Mouse (Mus musculus) neural tube, embryonic 11.5 days (tissue): ENCODE measurements at regions not wholly inside any gene's neighbourhood (a gene's known extent, or its start where the extent isn't known, plus 50 kb on each side); places are given as distances from the start of the nearest gene placed in this dataset.

Experiments used
- ATAC-seq: fragments of 200-750 bp; cut with Nextera tagmentation; 2 replicates; pipeline ENCODE4 v1.8.0; 2017; ENCODE audit warnings: moderate number of reproducible peaks, mild to moderate bottlenecking, moderate TSS enrichment, moderate library complexity; ENCODE audit not compliant: insufficient read depth, low FRiP score, low TSS enrichment
- DNase-seq: peaks from one replicate; pipeline ENCODE4 v3.0.0-alpha.2; 2015; ENCODE audit warnings: low spot score
- H3K27ac ChIP-seq: fragments of 300-500 bp; sonication (generic); 2 replicates; pipeline ENCODE4 v1.5.1; 2014; ENCODE audit warnings: low read depth, mild to moderate bottlenecking, low read length
- H3K27me3 ChIP-seq: fragments of 300-500 bp; sonication (generic); 2 replicates; pipeline ENCODE4 v1.6.1; 2014; ENCODE audit warnings: mild to moderate bottlenecking, low read length, mixed read lengths; ENCODE audit not compliant: control insufficient read depth, insufficient read depth
- H3K36me3 ChIP-seq: fragments of 300-500 bp; sonication (generic); 2 replicates; pipeline ENCODE4 v1.6.1; 2014; ENCODE audit warnings: mild to moderate bottlenecking, low read length, moderate library complexity, mixed read lengths; ENCODE audit not compliant: control insufficient read depth, insufficient read depth
- H3K4me1 ChIP-seq: fragments of 300-500 bp; sonication (generic); 2 replicates; pipeline ENCODE4 v1.6.1; 2014; ENCODE audit warnings: low read length, mixed read lengths; ENCODE audit not compliant: control insufficient read depth, insufficient read depth
- H3K4me2 ChIP-seq: fragments of 300-500 bp; sonication (generic); 2 replicates; pipeline ENCODE4 v1.6.1; 2014; ENCODE audit warnings: low read depth, mild to moderate bottlenecking, moderate library complexity
- H3K4me3 ChIP-seq: fragments of 300-500 bp; sonication (generic); 2 replicates; pipeline ENCODE4 v1.5.1; 2014; ENCODE audit warnings: low read depth, low read length
- H3K9ac ChIP-seq: fragments of 300-500 bp; sonication (generic); 2 replicates; pipeline ENCODE4 v1.6.1; 2014; ENCODE audit warnings: mild to moderate bottlenecking, low read length
- H3K9me3 ChIP-seq: fragments of 300-500 bp; sonication (generic); 2 replicates; pipeline ENCODE4 v1.6.1; 2016; ENCODE audit warnings: low read length; ENCODE audit not compliant: control insufficient read depth
- WGBS: fragments of 180-500 bp; shearing (Covaris S2); extraction: QIAGEN DNeasy Blood & Tissue Kit; methylation state at CpG from one replicate; pipeline ENCODE4 v1.1.7; 2014; 5-methylcytosine and 5-hydroxymethylcytosine counted together

- WGBS: 65% methylated on average over 3 of the region's 3 CpGs
- Histone ChIP-seq H3K36me3 (no peaks in the 10 kb centered on the region), H3K9ac (no peak overlapping the region), H3K4me2 (no peak overlapping the region), H3K4me1 (no peaks in the 10 kb centered on the region), H3K27me3 (no peaks in the 10 kb centered on the region), H3K9me3 (no peaks in the 10 kb centered on the region), H3K27ac (no peak overlapping the region), H3K4me3 (no peak overlapping the region)
- ATAC-seq: no peak
- no peak for DNase-seq
Observed at GRCm38 (mm10) chr17:82516850-82517249, 698.2 kb upstream of the Pkdcc start.

DNA sequence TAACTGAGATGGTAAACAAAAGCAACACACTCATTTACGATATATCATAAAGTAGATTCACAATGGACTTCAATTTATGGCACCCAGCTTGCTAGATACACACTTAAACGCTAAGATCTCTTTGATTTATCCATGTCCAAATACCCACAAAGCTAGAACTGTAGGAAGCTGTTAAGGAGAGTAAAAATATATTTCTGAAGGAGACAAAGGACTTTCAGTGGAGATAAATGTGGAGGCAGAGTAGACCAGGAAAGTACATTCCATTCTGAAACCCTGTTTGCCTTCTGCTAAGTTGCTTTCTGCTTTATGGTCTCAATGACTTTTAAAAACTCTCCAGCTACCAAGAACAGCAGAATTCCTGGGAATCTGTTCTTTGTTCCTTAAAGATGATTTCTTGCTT, 701.3 kb upstream of the Pkdcc start:
- Histone ChIP-seq H3K4me1 (no peaks in the 10 kb centered on the region), H3K9ac (no peak overlapping the region), H3K36me3 (no peaks in the 10 kb centered on the region), H3K27ac (no peak overlapping the region), H3K9me3 (no peaks in the 10 kb centered on the region), H3K27me3 (no peaks in the 10 kb centered on the region), H3K4me2 (no peak overlapping the region), H3K4me3 (no peak overlapping the region)
- DNase-seq (no peak), ATAC-seq (no peak)
- WGBS: 40% methylated on average over 2 of the region's 2 CpGs

- Histone ChIP-seq H3K27ac (no peak overlapping the region), H3K4me3 (no peak overlapping the region), H3K27me3 (no peaks in the 10 kb centered on the region), H3K9ac (no peak overlapping the region), H3K36me3 (no peaks in the 10 kb centered on the region), H3K9me3 (no peaks in the 10 kb centered on the region), H3K4me1 (no peaks in the 10 kb centered on the region), H3K4me2 (no peak overlapping the region)
- WGBS: 90% methylated on average over 3 of the region's 3 CpGs
- DNase-seq (no peak), ATAC-seq (no peak)
Observed at GRCm38 (mm10) chr17:82504291-82504690, 710.8 kb upstream of the Pkdcc start.

GRCm38 (mm10) chr17:82485544-82485943, 729.5 kb upstream of the Pkdcc start:
- no peaks in the 10 kb centered on the region for H3K27me3 ChIP-seq
- no peak overlapping the region for H3K4me2 ChIP-seq
- 66% methylated on average over 3 of the region's 3 CpGs for WGBS
- no peak for ATAC-seq
- no peak overlapping the region for H3K4me3 ChIP-seq
- H3K9ac ChIP-seq: no peak overlapping the region
- no peaks in the 10 kb centered on the region for H3K9me3 ChIP-seq
- DNase-seq: no peak
- no peaks in the 10 kb centered on the region for H3K4me1 ChIP-seq
- no peak overlapping the region for H3K27ac ChIP-seq
- H3K36me3 ChIP-seq: no peaks in the 10 kb centered on the region

- WGBS: 85% methylated on average over 6 of the region's 6 CpGs
Observed at GRCm38 (mm10) chr17:82484609-82485008, 730.5 kb upstream of the Pkdcc start.

GRCm38 (mm10) chr17:82457972-82458371, 719.8 kb upstream of the Slc8a1 start:
- no peaks in the 10 kb centered on the region for H3K9me3 ChIP-seq
- no peak overlapping the region for H3K27ac ChIP-seq
- ATAC-seq: no peak

More at GRCm38 (mm10) chr17:82484609-82485008, 730.5 kb upstream of the Pkdcc start:
- ATAC-seq: no peak
- no peak for DNase-seq
- Histone ChIP-seq H3K27me3 (no peaks in the 10 kb centered on the region), H3K4me1 (no peaks in the 10 kb centered on the region), H3K27ac (no peak overlapping the region), H3K4me3 (no peak overlapping the region), H3K36me3 (no peaks in the 10 kb centered on the region), H3K4me2 (no peak overlapping the region), H3K9ac (no peak overlapping the region), H3K9me3 (no peaks in the 10 kb centered on the region)

DNA sequence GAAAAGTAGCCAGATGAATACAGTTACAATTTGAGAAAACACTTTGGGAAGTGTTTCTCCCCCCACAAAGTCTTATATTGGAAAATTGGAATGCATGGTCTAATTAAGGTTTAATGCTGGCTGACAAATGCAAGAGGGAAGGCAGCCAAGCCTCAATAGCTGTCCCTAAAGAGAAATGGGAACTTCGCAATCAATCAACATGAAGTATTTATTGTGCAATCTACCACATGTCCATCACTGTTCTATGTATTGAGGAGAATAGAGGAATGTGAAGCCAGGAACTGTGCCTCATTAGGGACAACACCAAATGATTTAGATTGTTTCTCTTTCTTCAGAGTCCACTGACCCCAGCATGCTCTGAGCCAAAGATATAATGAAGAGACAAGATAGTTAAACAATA, 715.7 kb upstream of the Slc8a1 start:
- ATAC-seq (no peak), DNase-seq (no peak)
- no peak overlapping the region for H3K4me2 ChIP-seq
- H3K27ac ChIP-seq: no peak overlapping the region
- WGBS: 58% methylated on average over 1 of the region's 1 CpGs
- H3K4me1 ChIP-seq: 0 out of 2 replicates have a peak, but pooled peaks cover 3% of the 10 kb centered on the region
- H3K9me3 ChIP-seq: no peaks in the 10 kb centered on the region
- H3K4me3 ChIP-seq: no peak overlapping the region
- no peak overlapping the region for H3K9ac ChIP-seq
- H3K27me3 ChIP-seq: no peaks in the 10 kb centered on the region
- no peaks in the 10 kb centered on the region for H3K36me3 ChIP-seq

More at GRCm38 (mm10) chr17:82457972-82458371, 719.8 kb upstream of the Slc8a1 start:
- WGBS: 87% methylated on average over 5 of the region's 5 CpGs
- Histone ChIP-seq H3K4me3 (no peak overlapping the region), H3K9ac (no peak overlapping the region), H3K4me2 (no peak overlapping the region), H3K4me1 (0 out of 2 replicates have a peak, but pooled peaks cover 3% of the 10 kb centered on the region), H3K36me3 (no peaks in the 10 kb centered on the region), H3K27me3 (no peaks in the 10 kb centered on the region)
- no peak for DNase-seq

DNA sequence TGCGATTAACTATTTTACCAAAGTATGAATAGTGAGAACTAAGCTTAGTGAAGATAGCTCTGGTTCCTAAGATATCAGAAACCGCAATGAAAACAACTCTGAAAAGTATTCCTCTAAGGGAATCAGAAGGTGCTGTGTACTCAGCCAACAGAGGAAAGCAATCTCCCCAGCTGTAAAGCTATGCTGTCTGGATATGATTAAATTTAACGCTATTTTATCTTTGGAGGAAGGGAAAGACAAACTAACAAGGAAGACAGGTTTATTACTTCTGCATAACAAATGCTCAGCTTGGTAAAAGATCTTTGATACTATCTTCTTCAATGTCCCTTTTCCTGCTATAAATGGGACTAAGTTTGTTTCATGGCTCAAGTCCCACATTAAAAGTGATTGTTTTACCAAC, 700.9 kb upstream of the Slc8a1 start:
- no peaks in the 10 kb centered on the region for H3K36me3 ChIP-seq
- no peak overlapping the region for H3K4me2 ChIP-seq
- H3K4me3 ChIP-seq: no peak overlapping the region
- H3K9ac ChIP-seq: no peak overlapping the region
- H3K4me1 ChIP-seq: no peaks in the 10 kb centered on the region
- DNase-seq: no peak
- no peaks in the 10 kb centered on the region for H3K9me3 ChIP-seq
- H3K27ac ChIP-seq: no peak overlapping the region
- no peaks in the 10 kb centered on the region for H3K27me3 ChIP-seq
- no peak for ATAC-seq
- 87% methylated on average over 3 of the region's 3 CpGs for WGBS

GRCm38 (mm10) chr17:82437206-82437605, 699.0 kb upstream of the Slc8a1 start:
- Histone ChIP-seq H3K4me3 (no peak overlapping the region), H3K4me2 (no peak overlapping the region), H3K27me3 (no peaks in the 10 kb centered on the region), H3K36me3 (no peaks in the 10 kb centered on the region), H3K27ac (no peak overlapping the region), H3K9ac (no peak overlapping the region), H3K4me1 (no peaks in the 10 kb centered on the region), H3K9me3 (no peaks in the 10 kb centered on the region)
- DNase-seq (no peak), ATAC-seq (no peak)
- 86% methylated on average over 3 of the region's 3 CpGs for WGBS
